Mouse (Mus musculus) olfactory bulb, adult 2 months (tissue): Measurements from ENCODE around the gene Pdcd1.

Source experiments
- CTCF ChIP-seq: fragments of 200-500 bp; IDR thresholded peaks from 2 replicates; pipeline ENCODE4 v1.5.1; 2012; ENCODE audit warnings: low read depth, mild to moderate bottlenecking, low read length, moderate library complexity; ENCODE audit not compliant: insufficient read depth
- POLR2A ChIP-seq: fragments of 200-500 bp; IDR thresholded peaks from 2 replicates; pipeline ENCODE4 v1.6.1; 2012; ENCODE audit warnings: mild to moderate bottlenecking, low read depth, low read length, moderate library complexity; ENCODE audit not compliant: insufficient read depth

DNA sequence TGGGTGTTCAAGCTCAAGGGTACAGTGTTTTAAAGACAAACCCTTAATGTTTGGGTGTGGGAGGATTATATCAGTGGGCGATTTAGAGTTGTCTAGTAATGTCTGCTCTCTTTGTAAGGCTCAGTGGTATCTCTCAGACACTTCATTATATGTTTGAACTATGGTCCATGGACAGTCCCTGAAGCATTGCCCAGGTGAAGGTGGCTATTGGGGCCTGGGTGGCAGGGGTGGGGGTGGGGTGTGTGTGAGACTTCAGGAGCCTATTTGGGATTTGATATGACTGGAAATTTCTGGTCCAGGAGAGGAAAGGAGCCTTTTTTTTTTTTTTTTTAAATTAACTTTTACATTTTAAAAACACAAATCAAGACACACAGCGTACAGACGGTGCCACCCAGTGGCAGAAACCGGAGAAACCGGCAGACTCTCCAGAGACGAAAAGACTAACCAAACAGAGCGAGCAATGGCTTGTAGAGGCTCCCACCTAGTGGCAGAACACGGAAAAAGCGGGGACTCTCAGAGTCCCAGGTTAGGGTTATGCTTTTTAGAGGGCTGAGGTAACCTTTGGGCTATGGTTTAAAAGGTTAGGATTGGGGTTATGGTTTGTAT, 26.6 kb upstream of the Pdcd1 start:
- TF ChIP-seq CTCF (peak; percentile 80), POLR2A (no peak)
